Mouse (Mus musculus) forebrain, postnatal 0 days (tissue): Measurements from ENCODE around the gene Pip5k1b. TPM values are rescaled to one million over a fixed set of nuclear protein-coding genes. Genes with fewer than 3 reads are reported as not detected.

ENCODE experiments used
- ATAC-seq: fragments of 200-750 bp; cut with Nextera tagmentation; 2 replicates; pipeline ENCODE4 v1.8.0; 2017; ENCODE audit warnings: mild to moderate bottlenecking, moderate library complexity
- DNase-seq: peaks from one replicate; pipeline ENCODE4 v3.0.0-alpha.2; 2015
- H3K27ac ChIP-seq: fragments of 300-500 bp; sonication (generic); 2 replicates; pipeline ENCODE4 v1.5.1; 2014; ENCODE audit warnings: low read depth, mild to moderate bottlenecking, antibody characterized with exemption, low read length, moderate library complexity, mixed read lengths
- H3K27me3 ChIP-seq: fragments of 300-500 bp; sonication (generic); 2 replicates; pipeline ENCODE4 v1.6.1; 2014; ENCODE audit warnings: mild to moderate bottlenecking, low read length, mixed read lengths; ENCODE audit not compliant: insufficient read depth
- H3K36me3 ChIP-seq: fragments of 300-500 bp; sonication (generic); 2 replicates; pipeline ENCODE4 v1.6.1; 2014; ENCODE audit warnings: mild to moderate bottlenecking, moderate library complexity; ENCODE audit not compliant: insufficient read depth
- H3K4me1 ChIP-seq: fragments of 300-500 bp; sonication (generic); 2 replicates; pipeline ENCODE4 v1.6.1; 2014; ENCODE audit warnings: antibody characterized with exemption; ENCODE audit not compliant: insufficient read depth
- H3K4me2 ChIP-seq: fragments of 300-500 bp; sonication (generic); 2 replicates; pipeline ENCODE4 v1.6.1; 2014; ENCODE audit warnings: low read depth, mild to moderate bottlenecking, moderate library complexity
- H3K4me3 ChIP-seq: fragments of 300-500 bp; sonication (generic); 2 replicates; pipeline ENCODE4 v1.5.1; 2014; ENCODE audit warnings: low read depth, low read length, mixed read lengths
- H3K9ac ChIP-seq: fragments of 300-500 bp; sonication (generic); 2 replicates; pipeline ENCODE4 v1.6.1; 2014; ENCODE audit warnings: mild to moderate bottlenecking
- H3K9me3 ChIP-seq: fragments of 300-500 bp; sonication (generic); 2 replicates; pipeline ENCODE4 v1.6.1; 2016; ENCODE audit warnings: low read length
- CTCF ChIP-seq: sonication (generic); IDR thresholded peaks from 2 replicates; pipeline ENCODE4 v1.5.1; 2016; ENCODE audit warnings: antibody characterized with exemption, control low read depth, low read depth
- WGBS: fragments of 180-500 bp; shearing (Covaris S2); extraction: QIAGEN DNeasy Blood & Tissue Kit; methylation state at CpG from one replicate; pipeline ENCODE4 v1.1.7; 2014; 5-methylcytosine and 5-hydroxymethylcytosine counted together
- polyA plus RNA-seq: library from polyadenylated mRNA; unstranded; fragments of >200 nt; fragmentation: Nextera tagmentation; extraction: Ambion mirVana; gene quantifications from 2 replicates; pipeline ENCODE4 v1.2.1, GENCODE M21; 2015
- total RNA-seq: library from RNA; depleted of rRNA; stranded (reverse); fragments of >200 nt; gene quantifications from 2 replicates; pipeline ENCODE4 v1.2.3, GENCODE M21; 2014

Pip5k1b gene
- total and polyA plus RNA-seq, 2 experiments from 2014 or later = 1.8 to 2.7 TPM

DNA sequence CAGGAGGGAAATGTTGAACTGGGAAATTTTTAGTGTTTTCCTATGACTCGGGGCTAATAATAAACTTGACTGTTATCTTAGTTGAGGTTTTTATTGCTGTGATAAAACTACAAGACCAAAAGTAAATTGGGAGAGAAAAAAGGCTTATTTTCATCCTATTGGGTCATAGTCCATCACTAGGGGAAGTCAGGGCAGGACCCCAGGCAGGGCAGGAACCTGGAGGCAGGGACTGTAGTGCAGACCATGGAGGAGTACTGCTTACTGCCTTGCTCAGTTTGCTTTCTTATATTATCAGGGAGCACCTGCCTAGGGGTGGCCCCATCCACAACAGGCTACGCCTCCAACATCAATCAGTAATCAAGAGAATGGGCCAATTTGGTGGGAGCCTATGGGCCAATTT is 101.2 kb downstream of the Pip5k1b start:
- Histone ChIP-seq H3K27ac (0 out of 2 replicates have a peak overlapping the region, but pooled peaks have one; percentile 64), H3K27me3 (no peaks in the 10 kb centered on the region), H3K4me1 (peaks cover 11% of the 10 kb centered on the region; the same call in 1 of the 2 replicates), H3K9ac (no peak overlapping the region), H3K4me3 (no peak overlapping the region), H3K36me3 (no peaks in the 10 kb centered on the region), H3K4me2 (no peak overlapping the region), H3K9me3 (no peaks in the 10 kb centered on the region)
- DNase-seq = no peak
- 94% methylated on average over 2 of the region's 2 CpGs for WGBS
- ATAC-seq = no peak
- no peak for TF ChIP-seq CTCF

DNA sequence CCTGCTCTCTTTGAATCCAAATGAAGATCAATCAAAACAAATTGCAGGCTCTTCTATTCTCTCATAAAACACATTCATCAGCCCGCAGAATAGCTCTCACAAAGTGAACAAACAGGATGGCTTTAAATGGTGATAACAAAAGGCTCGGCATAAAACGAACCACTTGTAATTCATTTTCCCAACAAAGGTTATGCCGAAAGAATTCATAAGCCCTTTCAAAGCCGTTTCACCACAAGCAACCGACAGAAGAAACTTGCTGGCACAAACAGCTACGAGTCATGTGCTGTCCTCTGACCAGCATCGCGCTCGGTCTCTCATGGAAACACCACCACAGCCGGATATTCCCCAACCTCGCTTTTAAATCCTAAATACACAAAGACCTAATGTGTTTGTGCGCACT is 102.3 kb downstream of the Pip5k1b start:
- Histone ChIP-seq H3K4me1 (peaks cover 11% of the 10 kb centered on the region; the same call in 1 of the 2 replicates), H3K9ac (0 out of 2 replicates have a peak overlapping the region, but pooled peaks have one; percentile 36), H3K4me3 (peak overlapping the region; percentile 3; the same call in 1 of the 2 replicates), H3K9me3 (no peaks in the 10 kb centered on the region), H3K27ac (peak overlapping the region; percentile 64), H3K36me3 (no peaks in the 10 kb centered on the region), H3K27me3 (no peaks in the 10 kb centered on the region), H3K4me2 (peak overlapping the region; percentile 32)
- no peak for TF ChIP-seq CTCF
- 5% methylated on average over 13 of the region's 13 CpGs for WGBS
- ATAC-seq (peak; percentile 56; the same call in 1 of the 2 replicates), DNase-seq (peak; percentile 72)

DNA sequence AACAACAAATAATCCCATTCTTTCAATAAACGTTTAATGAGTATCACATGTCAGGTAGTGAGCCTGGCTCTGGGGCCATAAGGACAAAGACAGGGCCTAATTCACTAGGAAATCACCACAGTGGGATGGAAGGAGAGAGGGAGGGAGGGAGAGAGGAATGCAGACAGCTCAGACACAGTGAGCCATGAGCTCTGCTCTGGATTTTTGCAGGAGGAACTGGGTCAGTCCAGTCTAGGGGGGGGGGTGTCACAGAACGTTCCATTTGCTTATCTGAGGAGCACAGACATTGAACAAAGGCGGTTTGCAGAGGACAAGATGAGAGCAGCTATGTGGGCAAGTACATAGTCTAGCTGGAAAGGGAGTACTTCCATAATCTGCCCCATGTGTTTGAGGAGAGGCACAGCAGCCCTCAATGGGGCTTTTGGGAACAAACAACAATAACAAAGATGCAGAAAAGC is 103.2 kb downstream of the Pip5k1b start:
- no peak overlapping the region for H3K9ac ChIP-seq
- WGBS = 12% methylated on average over 3 of the region's 3 CpGs
- peaks cover 11% of the 10 kb centered on the region; the same call in 1 of the 2 replicates for H3K4me1 ChIP-seq
- no peaks in the 10 kb centered on the region for H3K36me3 ChIP-seq
- H3K4me2 ChIP-seq = no peak overlapping the region
- peak; percentile 42 for DNase-seq
- H3K27me3 ChIP-seq = no peaks in the 10 kb centered on the region
- H3K27ac ChIP-seq = peak overlapping the region; percentile 75
- peak; percentile 84 for ATAC-seq
- no peaks in the 10 kb centered on the region for H3K9me3 ChIP-seq
- no peak overlapping the region for H3K4me3 ChIP-seq
- peak; percentile 22; the same call in 1 of the 2 replicates for TF ChIP-seq CTCF

DNA sequence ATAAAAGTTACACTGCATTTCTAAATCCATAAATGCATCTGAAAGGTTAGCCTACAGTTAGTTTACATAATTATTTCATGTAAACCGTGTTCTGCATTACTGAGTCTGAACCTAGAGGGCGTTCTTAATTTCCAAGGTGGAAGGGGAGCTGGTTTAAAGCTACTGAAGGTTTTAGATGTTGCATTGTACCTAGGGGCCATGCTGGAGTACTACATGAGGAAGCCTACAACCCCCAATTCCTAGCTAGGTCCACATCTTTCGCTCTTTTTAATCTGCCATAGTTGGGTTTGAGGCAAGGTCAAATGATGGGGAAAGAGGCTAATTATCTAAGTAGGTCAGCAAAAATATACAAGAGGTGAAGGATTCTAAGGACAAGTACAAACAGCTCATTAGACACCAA is 104.0 kb downstream of the Pip5k1b start:
- no peak overlapping the region for H3K4me3 ChIP-seq
- H3K36me3 ChIP-seq = no peaks in the 10 kb centered on the region
- no peak overlapping the region for H3K9ac ChIP-seq
- peaks cover 11% of the 10 kb centered on the region; the same call in 1 of the 2 replicates for H3K4me1 ChIP-seq
- no peak for TF ChIP-seq CTCF
- WGBS = 83% methylated on average over 3 of the region's 3 CpGs
- ATAC-seq (no peak), DNase-seq (no peak)
- no peaks in the 10 kb centered on the region for H3K27me3 ChIP-seq
- H3K27ac ChIP-seq = peak overlapping the region; percentile 75; the same call in 1 of the 2 replicates
- H3K9me3 ChIP-seq = no peaks in the 10 kb centered on the region
- no peak overlapping the region for H3K4me2 ChIP-seq

DNA sequence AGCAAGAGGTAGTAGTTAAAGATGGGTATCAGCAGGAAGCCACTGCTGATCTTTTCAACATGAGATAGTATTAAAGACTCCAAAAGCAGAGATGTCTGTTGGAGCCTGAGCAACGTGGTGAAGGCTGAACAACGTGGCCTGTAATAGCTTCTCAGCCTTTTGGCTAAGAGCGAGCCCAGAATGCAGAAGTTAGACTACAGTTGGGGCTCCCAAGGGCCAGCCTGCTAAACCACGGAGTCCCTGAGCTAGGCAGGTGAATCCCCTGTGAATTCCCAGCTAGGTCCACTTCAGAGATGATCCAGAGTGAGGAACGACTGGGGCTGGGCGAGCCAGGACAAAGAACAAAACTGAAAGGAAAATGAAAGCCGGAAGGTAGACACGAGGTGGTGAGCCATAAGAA is 104.9 kb downstream of the Pip5k1b start:
- Histone ChIP-seq H3K27me3 (no peaks in the 10 kb centered on the region), H3K4me2 (no peak overlapping the region), H3K9ac (no peak overlapping the region), H3K9me3 (no peaks in the 10 kb centered on the region), H3K27ac (no peak overlapping the region), H3K4me3 (no peak overlapping the region), H3K36me3 (no peaks in the 10 kb centered on the region), H3K4me1 (peaks cover 11% of the 10 kb centered on the region; the same call in 1 of the 2 replicates)
- ATAC-seq (no peak), DNase-seq (no peak)
- TF ChIP-seq CTCF = no peak
- WGBS = 94% methylated on average over 8 of the region's 8 CpGs

DNA sequence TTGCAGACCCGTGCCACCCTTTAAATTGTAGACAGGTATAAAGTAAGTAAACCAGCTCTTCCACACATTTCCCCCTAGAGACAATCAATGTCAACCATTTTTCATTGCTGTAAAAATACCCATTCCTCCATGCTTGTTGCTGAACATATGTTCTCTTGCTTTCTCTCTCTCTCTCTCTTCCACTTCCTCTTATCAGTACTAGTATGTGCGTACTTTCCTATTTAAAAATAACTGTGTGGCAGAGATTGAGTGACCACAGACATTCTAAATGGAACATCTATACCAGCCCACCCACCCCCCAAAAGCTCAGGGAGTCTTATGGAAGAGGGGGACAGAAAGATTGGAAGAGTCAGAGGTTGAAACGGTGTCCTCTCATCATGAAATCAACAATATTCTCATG is 111.3 kb downstream of the Pip5k1b start:
- DNase-seq (no peak), ATAC-seq (no peak)
- H3K27me3 ChIP-seq = no peaks in the 10 kb centered on the region
- no peaks in the 10 kb centered on the region for H3K36me3 ChIP-seq
- 90% methylated on average over 3 of the region's 3 CpGs for WGBS
- no peak overlapping the region for H3K4me2 ChIP-seq
- TF ChIP-seq CTCF = no peak
- H3K9me3 ChIP-seq = no peaks in the 10 kb centered on the region
- H3K4me3 ChIP-seq = no peak overlapping the region
- H3K4me1 ChIP-seq = no peaks in the 10 kb centered on the region
- no peak overlapping the region for H3K27ac ChIP-seq
- H3K9ac ChIP-seq = no peak overlapping the region

DNA sequence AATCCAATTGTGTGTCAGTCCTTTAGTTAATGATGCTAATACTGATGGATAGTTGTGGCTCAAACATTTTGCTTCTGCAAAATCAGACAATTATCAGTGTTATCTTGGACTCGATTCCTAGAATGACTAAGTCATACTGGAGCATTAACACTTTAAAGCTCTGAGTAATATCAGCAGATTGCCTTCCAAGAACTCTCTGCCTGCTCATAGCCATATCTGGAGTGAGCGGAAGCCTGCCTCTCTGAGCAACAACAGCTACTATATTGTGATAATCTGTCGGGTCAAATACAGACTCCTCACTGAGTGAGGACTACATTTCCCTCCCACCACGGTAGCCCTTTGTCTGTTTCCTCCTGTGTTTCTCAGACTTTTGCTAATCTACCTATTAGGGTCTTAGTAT is 116.0 kb downstream of the Pip5k1b start:
- Histone ChIP-seq H3K27ac (no peak overlapping the region), H3K4me3 (no peak overlapping the region), H3K4me1 (no peaks in the 10 kb centered on the region), H3K36me3 (no peaks in the 10 kb centered on the region), H3K9me3 (no peaks in the 10 kb centered on the region), H3K4me2 (no peak overlapping the region), H3K27me3 (no peaks in the 10 kb centered on the region), H3K9ac (no peak overlapping the region)
- no peak for TF ChIP-seq CTCF
- DNase-seq (no peak), ATAC-seq (no peak)
- 61% methylated on average over 4 of the region's 4 CpGs for WGBS
